Mouse (Mus musculus) kidney, adult 2 months (tissue): ENCODE results near the gene Irgm1. TPM values are rescaled to one million over a fixed set of nuclear protein-coding genes. Genes with fewer than 3 reads are reported as not detected.
A peak's percentile ranks its signal among the peaks of the same experiment; 100 is the strongest.
"Not testable (repeated sequence)": the region's sequence is repeated elsewhere in the genome, so short reads cannot be mapped to it uniquely, and the experiment has no call there.

ENCODE experiments used
- DNase-seq: peaks from one replicate; pipeline ENCODE4 v3.0.0; 2021
- H3K27ac ChIP-seq: fragments of 200-500 bp; 2 replicates; pipeline ENCODE4 v1.5.1; 2012; ENCODE audit warnings: low read depth, low read length, control low read depth, inconsistent platforms; ENCODE audit not compliant: insufficient read depth
- H3K27me3 ChIP-seq: fragments of 200-500 bp; replicated peaks from 2 replicates; pipeline ENCODE4 v1.6.1; 2012; ENCODE audit warnings: mild to moderate bottlenecking, moderate library complexity, low read length, inconsistent platforms; ENCODE audit not compliant: control insufficient read depth, insufficient read depth
- H3K36me3 ChIP-seq: fragments of 200-500 bp; 2 replicates; pipeline ENCODE4 v1.6.1; 2012; ENCODE audit warnings: mild to moderate bottlenecking, moderate library complexity, low read length, inconsistent platforms; ENCODE audit not compliant: control insufficient read depth, insufficient read depth
- H3K4me1 ChIP-seq: fragments of 200-500 bp; 2 replicates; pipeline ENCODE4 v1.6.1; 2011; ENCODE audit warnings: low read length; ENCODE audit not compliant: control insufficient read depth, insufficient read depth
- H3K4me3 ChIP-seq: fragments of 200-500 bp; 2 replicates; pipeline ENCODE4 v1.5.1; 2011; ENCODE audit warnings: mild to moderate bottlenecking, low read depth, low read length, control low read depth; ENCODE audit not compliant: insufficient read depth
- CTCF ChIP-seq: fragments of 200-500 bp; conservative IDR thresholded peaks from 2 replicates; pipeline ENCODE4 v1.5.1; 2011; ENCODE audit warnings: low read depth, mild to moderate bottlenecking, control low read depth, low read length, moderate library complexity, mixed read lengths; ENCODE audit not compliant: insufficient read depth, insufficient read length
- POLR2A ChIP-seq: fragments of 200-500 bp; IDR thresholded peaks from one replicate; pipeline ENCODE4 v1.6.1; 2011; ENCODE audit warnings: low read depth, low read length, control low read depth
- WGBS: fragments of 180-500 bp; shearing (Covaris S2); methylation state at CpG from one replicate; pipeline ENCODE4 v1.1.7; 2018; 5-methylcytosine and 5-hydroxymethylcytosine counted together
- polyA plus RNA-seq: library from polyadenylated mRNA; depleted of rRNA; stranded (reverse); fragments of >200 nt; gene quantifications from 2 replicates; pipeline ENCODE4 v1.2.3, GENCODE M21; 2012

Gene Irgm1
- polyA plus RNA-seq, 1 experiment: 28.2 TPM

DNA sequence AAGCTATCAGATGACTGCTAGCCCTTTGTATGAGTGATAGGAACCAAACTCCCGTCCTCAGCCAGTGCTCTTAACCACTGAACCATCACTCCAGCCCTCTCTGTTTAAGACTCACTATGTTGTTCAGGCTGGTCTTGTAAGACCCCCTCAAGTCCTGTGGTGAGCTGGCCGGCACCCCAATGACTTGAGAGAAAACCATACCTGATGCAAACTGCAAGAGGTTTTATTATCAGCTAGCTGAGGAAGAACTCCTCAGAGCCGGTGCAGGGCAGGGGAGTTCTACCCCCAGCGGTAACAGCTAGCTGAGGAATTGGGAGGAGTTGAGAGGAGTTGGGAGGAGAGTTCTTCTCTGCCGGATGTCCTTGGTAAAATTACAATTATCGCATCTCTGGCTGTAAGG lies 43.6 kb downstream of the Irgm1 start:
- TF ChIP-seq CTCF: no peak
- TF ChIP-seq POLR2A: no peak
- Histone ChIP-seq H3K27ac (no peak overlapping the region), H3K36me3 (no peaks in the 10 kb centered on the region), H3K4me3 (no peak overlapping the region), H3K4me1 (peaks cover 2% of the 10 kb centered on the region; the same call in 1 of the 2 replicates), H3K27me3 (no peaks in the 10 kb centered on the region)
- WGBS: 86% methylated on average over 6 of the region's 6 CpGs
- DNase-seq: no peak

DNA sequence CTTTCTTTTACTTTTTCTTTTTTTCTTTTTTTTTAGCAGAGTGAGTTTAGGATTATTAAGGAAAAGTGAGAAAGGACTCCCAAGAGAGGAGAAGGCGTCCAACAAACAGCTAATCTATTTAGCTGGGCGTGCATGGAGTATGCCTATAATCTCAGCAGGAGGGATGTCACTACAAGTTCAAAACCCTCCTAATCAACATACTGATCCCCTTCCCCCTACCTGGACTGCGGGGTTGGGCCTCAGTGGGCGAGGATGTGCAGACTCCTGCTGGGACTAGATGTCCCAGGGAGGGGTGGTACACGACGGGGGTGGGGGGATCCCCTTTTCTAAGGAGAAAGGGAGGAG lies 44.8 kb downstream of the Irgm1 start:
- Histone ChIP-seq H3K4me3 (peak overlapping the region; percentile 53), H3K4me1 (peaks cover 2% of the 10 kb centered on the region; the same call in 1 of the 2 replicates), H3K27ac (0 out of 2 replicates have a peak overlapping the region, but pooled peaks have one; percentile 21), H3K27me3 (no peaks in the 10 kb centered on the region), H3K36me3 (no peaks in the 10 kb centered on the region)
- WGBS: 3% methylated on average over 6 of the region's 6 CpGs
- TF ChIP-seq POLR2A (no peak), CTCF (no peak)
- DNase-seq: no peak

DNA sequence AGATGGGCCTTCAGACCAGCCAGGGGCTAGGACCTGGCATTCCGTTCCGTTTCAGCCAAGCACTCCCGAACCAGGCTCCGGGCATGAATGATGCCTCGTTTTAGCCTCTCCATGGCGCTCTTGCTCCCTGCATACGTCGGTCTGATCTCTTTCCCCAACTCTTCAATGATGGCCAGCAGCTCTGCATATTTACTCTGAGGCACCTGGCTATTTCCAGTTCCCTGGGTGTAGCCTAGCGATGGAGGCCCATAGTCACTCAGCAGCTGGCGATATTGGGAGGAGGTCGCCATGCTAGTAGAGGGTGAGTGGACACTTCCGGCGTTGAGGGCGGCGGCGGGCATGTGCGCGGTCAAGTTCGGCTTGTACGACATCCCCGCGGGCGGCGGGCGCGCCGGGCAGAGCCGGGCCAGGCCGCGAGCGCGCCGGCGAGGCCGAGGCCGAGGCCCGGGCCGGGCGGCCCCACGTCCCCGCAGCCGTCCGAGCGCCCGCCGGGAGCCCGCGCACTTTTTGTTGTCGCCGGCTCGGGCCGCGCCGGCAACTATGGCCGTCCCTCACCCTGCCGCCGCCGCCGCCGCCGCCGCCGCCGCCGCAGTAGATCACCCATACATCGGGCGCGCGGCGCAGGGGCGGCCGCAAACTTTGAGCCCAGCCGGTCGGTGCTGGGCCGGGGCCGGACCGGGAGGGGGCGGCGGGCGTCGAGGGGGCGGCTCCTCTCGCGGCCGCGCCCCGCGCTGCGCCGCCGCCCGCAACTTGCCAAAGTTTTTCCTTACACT lies 45.3 kb downstream of the Irgm1 start, which contains the start of the genes Trim7 and Gm12184:
TSS of gene Trim7 (plus strand) at position 162 of the 773 bp plus-strand sequence.
TSS of gene Gm12184 (minus strand) at position 677 of the 773 bp plus-strand sequence.
- H3K27ac ChIP-seq: peak within 1 kb of the TSS; percentile 61; the same call in 1 of the 2 replicates

DNA sequence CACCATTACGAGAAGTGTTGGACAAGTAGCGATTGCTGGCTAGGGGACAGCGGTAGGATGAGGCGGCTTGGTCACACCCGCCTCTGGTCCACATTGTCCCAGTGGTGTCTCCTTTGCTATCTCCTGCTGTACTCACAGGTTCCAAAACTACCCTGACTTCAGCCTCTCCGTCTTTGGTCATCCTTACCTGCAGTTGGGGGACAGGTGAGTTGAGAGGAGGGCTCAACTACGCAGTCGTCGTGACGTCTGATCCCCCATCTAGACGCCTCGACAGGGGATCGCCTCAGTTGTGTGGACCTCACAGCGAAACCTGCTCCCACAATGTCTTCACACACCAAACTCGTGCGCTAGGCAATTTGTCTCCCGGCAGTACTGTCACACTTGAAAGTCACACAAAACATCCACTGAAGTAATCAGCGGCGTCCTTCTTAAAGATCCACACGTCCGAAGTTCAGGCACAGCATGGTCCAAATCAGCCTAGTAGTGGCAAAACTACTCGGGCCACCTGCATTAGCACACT lies 47.1 kb downstream of the Irgm1 start:
- Histone ChIP-seq H3K36me3 (no peaks in the 10 kb centered on the region), H3K27me3 (no peaks in the 10 kb centered on the region), H3K4me3 (no peak overlapping the region), H3K4me1 (peaks cover 2% of the 10 kb centered on the region; the same call in 1 of the 2 replicates), H3K27ac (no peak overlapping the region)
- DNase-seq: no peak
- TF ChIP-seq CTCF (no peak), POLR2A (no peak)
- 45% methylated on average over 22 of the region's 22 CpGs for WGBS

More for the DNA sequence above, 45.3 kb downstream of the Irgm1 start, which contains the start of the genes Trim7 and Gm12184:
- not testable (repeated sequence) for H3K36me3 ChIP-seq, H3K4me1 ChIP-seq, H3K27me3 ChIP-seq
- DNase-seq: peak; percentile 51
- peak within 1 kb of the TSS; percentile 53 for H3K4me3 ChIP-seq
- 7% methylated on average over 59 of the region's 92 CpGs for WGBS

DNA sequence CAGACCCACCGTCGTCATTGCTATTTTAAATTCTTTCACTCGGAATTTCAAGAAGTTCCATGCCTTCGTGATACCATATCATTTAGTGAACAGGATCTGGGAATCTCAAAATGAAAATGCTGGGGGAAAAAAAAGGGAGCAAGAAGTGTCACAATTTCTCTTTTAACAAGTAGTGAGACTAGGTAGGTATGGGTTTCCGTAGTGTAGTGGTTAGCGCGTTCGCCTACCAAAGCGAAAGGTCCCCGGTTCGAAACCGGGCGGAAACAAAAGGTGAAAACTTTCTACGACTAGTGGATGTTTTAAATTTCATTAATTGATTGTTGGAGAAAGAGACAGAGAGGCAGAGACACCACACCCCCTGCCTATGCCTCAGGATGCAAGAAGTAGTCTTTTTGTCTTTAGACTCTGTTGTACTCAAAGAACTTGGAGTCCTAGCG lies 47.9 kb downstream of the Irgm1 start:
- Histone ChIP-seq H3K36me3 (no peaks in the 10 kb centered on the region), H3K27me3 (no peaks in the 10 kb centered on the region), H3K4me3 (peak overlapping the region; percentile 19; the same call in 1 of the 2 replicates), H3K4me1 (peaks cover 2% of the 10 kb centered on the region; the same call in 1 of the 2 replicates), H3K27ac (no peak overlapping the region)
- TF ChIP-seq CTCF (no peak), POLR2A (no peak)
- peak; percentile 69 for DNase-seq
- 7% methylated on average over 15 of the region's 15 CpGs for WGBS

DNA sequence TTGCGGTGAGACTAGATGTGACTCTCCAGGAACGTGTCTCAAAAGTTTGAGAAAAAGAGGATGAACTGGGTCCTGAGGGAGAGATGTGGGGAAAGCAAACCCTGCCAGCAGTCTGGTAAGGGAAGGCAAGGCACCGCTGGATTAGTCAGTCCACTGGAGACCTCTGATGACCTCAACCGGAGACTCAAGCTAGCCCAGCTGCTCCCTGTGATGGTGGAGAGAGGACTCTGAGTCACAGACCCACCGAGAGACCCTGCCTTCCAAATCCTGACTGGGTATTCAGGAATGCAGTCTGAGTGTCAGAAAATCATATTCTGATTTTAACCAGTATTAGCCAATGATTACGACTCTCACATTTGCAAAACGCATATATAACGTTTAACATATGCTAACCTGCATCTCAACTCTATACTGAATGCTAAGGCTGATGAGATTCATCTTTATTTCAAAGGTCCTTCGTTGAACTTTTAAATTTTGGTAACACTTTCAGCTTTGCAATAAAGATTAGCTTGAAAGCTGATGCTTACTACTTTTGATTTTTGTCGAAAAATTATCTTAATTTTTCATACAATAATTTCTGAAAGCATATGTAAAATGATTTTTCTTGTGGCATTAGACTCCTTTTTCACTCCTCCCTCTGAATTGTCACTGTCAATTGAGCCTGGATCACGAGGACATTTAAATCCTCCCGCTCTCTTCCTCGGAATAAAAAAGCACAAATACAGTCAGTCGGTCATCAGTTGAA lies 48.5 kb downstream of the Irgm1 start:
- no peak for DNase-seq
- no peak overlapping the region for H3K4me3 ChIP-seq
- H3K27me3 ChIP-seq: no peaks in the 10 kb centered on the region
- no peaks in the 10 kb centered on the region for H3K36me3 ChIP-seq
- H3K27ac ChIP-seq: no peak overlapping the region
- H3K4me1 ChIP-seq: peaks cover 2% of the 10 kb centered on the region; the same call in 1 of the 2 replicates
- TF ChIP-seq CTCF (no peak), POLR2A (no peak)
- WGBS: 57% methylated on average over 14 of the region's 14 CpGs

DNA sequence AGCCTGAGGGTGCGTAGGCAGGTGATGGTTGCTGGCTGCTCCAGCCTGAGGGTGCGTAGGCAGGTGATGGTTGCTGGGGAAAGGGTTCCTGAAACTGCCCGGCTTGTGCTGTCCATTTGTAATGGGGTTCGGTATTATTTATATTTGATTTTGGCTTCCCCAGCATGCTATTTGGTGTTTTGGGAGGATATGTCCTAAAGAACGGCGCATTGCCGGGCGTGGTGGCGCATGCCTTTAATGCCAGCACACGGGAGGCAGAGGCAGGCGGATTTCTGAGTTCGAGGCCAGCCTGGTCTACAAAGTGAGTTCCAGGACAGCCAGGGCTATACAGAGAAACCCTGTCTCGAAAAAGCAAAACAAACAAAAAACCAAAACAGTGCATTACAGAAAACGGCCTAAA lies 50.2 kb downstream of the Irgm1 start:
- H3K36me3 ChIP-seq, H3K4me3 ChIP-seq, H3K4me1 ChIP-seq, H3K27me3 ChIP-seq, H3K27ac ChIP-seq, DNase-seq: not testable (repeated sequence)
- WGBS: 92% methylated on average over 14 of the region's 14 CpGs
